Mouse (Mus musculus) midbrain, embryonic 11.5 days (tissue): ENCODE data around the gene Olfr319. TPM values are rescaled to one million over a fixed set of nuclear protein-coding genes. Genes with fewer than 3 reads are reported as not detected.
"Not testable (repeated sequence)": the region's sequence is repeated elsewhere in the genome, so short reads cannot be mapped to it uniquely, and the experiment has no call there.

Experiments
- ATAC-seq: fragments of 200-750 bp; cut with Nextera tagmentation; 2 replicates; pipeline ENCODE4 v1.8.0; 2017; ENCODE audit warnings: moderate TSS enrichment, moderate library complexity; ENCODE audit not compliant: low FRiP score
- DNase-seq: peaks from one replicate; pipeline ENCODE4 v3.0.0; 2015; ENCODE audit warnings: low spot score; ENCODE audit errors: missing footprints
- H3K27ac ChIP-seq: fragments of 300-500 bp; sonication (generic); 2 replicates; pipeline ENCODE4 v1.5.1; 2014; ENCODE audit warnings: low read depth, low read length
- H3K27me3 ChIP-seq: fragments of 300-500 bp; sonication (generic); 2 replicates; pipeline ENCODE4 v1.6.1; 2014; ENCODE audit warnings: mild to moderate bottlenecking, low read length, moderate library complexity, mixed read lengths; ENCODE audit not compliant: control insufficient read depth, insufficient read depth
- H3K36me3 ChIP-seq: fragments of 300-500 bp; sonication (generic); 2 replicates; pipeline ENCODE4 v1.6.1; 2014; ENCODE audit warnings: mild to moderate bottlenecking, low read length, moderate library complexity, mixed read lengths; ENCODE audit not compliant: control insufficient read depth, insufficient read depth
- H3K4me1 ChIP-seq: fragments of 300-500 bp; sonication (generic); 2 replicates; pipeline ENCODE4 v1.6.1; 2014; ENCODE audit warnings: low read length; ENCODE audit not compliant: control insufficient read depth, insufficient read depth
- H3K4me2 ChIP-seq: fragments of 300-500 bp; sonication (generic); 2 replicates; pipeline ENCODE4 v1.6.1; 2014; ENCODE audit warnings: mild to moderate bottlenecking, moderate library complexity
- H3K4me3 ChIP-seq: fragments of 300-500 bp; sonication (generic); 2 replicates; pipeline ENCODE4 v1.5.1; 2014; ENCODE audit warnings: low read depth, low read length
- H3K9ac ChIP-seq: fragments of 300-500 bp; sonication (generic); 2 replicates; pipeline ENCODE4 v1.6.1; 2014; ENCODE audit warnings: low read length
- H3K9me3 ChIP-seq: fragments of 300-500 bp; sonication (generic); 2 replicates; pipeline ENCODE4 v1.6.1; 2016; ENCODE audit warnings: low read length; ENCODE audit not compliant: control insufficient read depth
- WGBS: fragments of 180-500 bp; shearing (Covaris S2); extraction: QIAGEN DNeasy Blood & Tissue Kit; methylation state at CpG from one replicate; pipeline ENCODE4 v1.1.7; 2014; 5-methylcytosine and 5-hydroxymethylcytosine counted together
- polyA plus RNA-seq: library from polyadenylated mRNA; unstranded; fragments of >200 nt; fragmentation: Nextera tagmentation; extraction: Ambion mirVana; gene quantifications from 2 replicates; pipeline ENCODE4 v1.2.1, GENCODE M21; 2014

Gene Olfr319
- polyA plus RNA-seq, 1 experiment from 2014 or later = not detected

- Histone ChIP-seq H3K36me3 (no peaks in the 10 kb centered on the region), H3K9me3 (no peaks in the 10 kb centered on the region), H3K27me3 (no peaks in the 10 kb centered on the region), H3K27ac (no peak within 1 kb of the TSS), H3K9ac (no peak within 1 kb of the TSS), H3K4me2 (no peak within 1 kb of the TSS), H3K4me3 (no peak within 1 kb of the TSS), H3K4me1 (no peaks in the 10 kb centered on the region)
- DNase-seq = no peak
- ATAC-seq = no peak
Observed at GRCm38 (mm10) chr11:58723914-58724313, 25.0 kb downstream of the Olfr319 start, which contains the start of gene Olfr318. Gene Olfr318 (minus strand): TSS chr11:58724014.

GRCm38 (mm10) chr11:58727896-58728650, 29.1 kb downstream of the Olfr319 start:
- H3K27me3 ChIP-seq, ATAC-seq, H3K4me1 ChIP-seq, H3K4me2 ChIP-seq, H3K9me3 ChIP-seq, H3K4me3 ChIP-seq, DNase-seq, H3K36me3 ChIP-seq, H3K27ac ChIP-seq, H3K9ac ChIP-seq: not testable (repeated sequence)
- 81% methylated on average over 6 of the region's 6 CpGs for WGBS

GRCm38 (mm10) chr11:58733372-58733771, 34.4 kb downstream of the Olfr319 start:
- Histone ChIP-seq H3K9me3 (no peaks in the 10 kb centered on the region), H3K4me2 (no peak overlapping the region), H3K36me3 (no peaks in the 10 kb centered on the region), H3K4me1 (no peaks in the 10 kb centered on the region), H3K27ac (no peak overlapping the region), H3K27me3 (no peaks in the 10 kb centered on the region), H3K4me3 (no peak overlapping the region), H3K9ac (no peak overlapping the region)
- whole genome bisulfite sequencing = 78% methylated on average over 3 of the region's 3 CpGs
- ATAC-seq = no peak
- no peak for DNase-seq

- Histone ChIP-seq H3K9me3 (no peaks in the 10 kb centered on the region), H3K4me3 (no peak within 1 kb of the TSS), H3K27ac (no peak within 1 kb of the TSS), H3K4me1 (no peaks in the 10 kb centered on the region), H3K4me2 (no peak within 1 kb of the TSS), H3K27me3 (no peaks in the 10 kb centered on the region), H3K9ac (no peak within 1 kb of the TSS), H3K36me3 (no peaks in the 10 kb centered on the region)
- DNase-seq (no peak), ATAC-seq (no peak)
- 71% methylated on average over 4 of the region's 4 CpGs for WGBS
Observed at GRCm38 (mm10) chr11:58738792-58739262, 39.9 kb downstream of the Olfr319 start, which contains the start of gene Olfr317. Gene Olfr317 (minus strand): TSS chr11:58739212.

- H3K36me3 ChIP-seq, H3K27ac ChIP-seq, H3K4me3 ChIP-seq, H3K4me2 ChIP-seq, H3K27me3 ChIP-seq, H3K9ac ChIP-seq, H3K4me1 ChIP-seq, ATAC-seq, DNase-seq, H3K9me3 ChIP-seq: not testable (repeated sequence)
- WGBS = 96% methylated on average over 16 of the region's 18 CpGs
Observed at GRCm38 (mm10) chr11:58751096-58751495, 52.1 kb downstream of the Olfr319 start.

- no peaks in the 10 kb centered on the region for H3K27me3 ChIP-seq
- no peaks in the 10 kb centered on the region for H3K36me3 ChIP-seq
- H3K4me3 ChIP-seq = no peak within 1 kb of the TSS
- H3K27ac ChIP-seq = no peak within 1 kb of the TSS
- H3K4me1 ChIP-seq = no peaks in the 10 kb centered on the region
- H3K4me2 ChIP-seq = no peak within 1 kb of the TSS
- DNase-seq (no peak), ATAC-seq (no peak)
- no peak within 1 kb of the TSS for H3K9ac ChIP-seq
- no peaks in the 10 kb centered on the region for H3K9me3 ChIP-seq
- WGBS = 89% methylated on average over 2 of the region's 2 CpGs
Observed at GRCm38 (mm10) chr11:58752434-58752833, 53.5 kb downstream of the Olfr319 start, which contains the start of gene Olfr316. Gene Olfr316 (plus strand): TSS chr11:58752734.

Other genes with a start within 250 kb of the Olfr319 start
- gene Lypd9, start 246.2 kb upstream of the Olfr319 start, polyA plus RNA-seq = not detected in 2 replicates
- not detected in 2 replicates for gene Olfr30, start 236.9 kb upstream of the Olfr319 start, polyA plus RNA-seq
- not detected in 2 replicates for gene Olfr332, start 206.6 kb upstream of the Olfr319 start, polyA plus RNA-seq
- not detected in 2 replicates for gene Olfr331, start 196.6 kb upstream of the Olfr319 start, polyA plus RNA-seq
- not detected in 2 replicates for gene Olfr330, start 164.3 kb upstream of the Olfr319 start, polyA plus RNA-seq
- gene Olfr329-ps, start 152.7 kb upstream of the Olfr319 start, polyA plus RNA-seq = not detected in 2 replicates
- gene Olfr328, start 143.5 kb upstream of the Olfr319 start, polyA plus RNA-seq = 0.04 TPM in 1 of 2 replicates, not detected in the other
- not detected in 2 replicates for gene Olfr224, start 128.6 kb upstream of the Olfr319 start, polyA plus RNA-seq
- not detected in 2 replicates for gene Olfr325, start 121.4 kb upstream of the Olfr319 start, polyA plus RNA-seq
- not detected in 2 replicates for gene Olfr324, start 104.0 kb upstream of the Olfr319 start, polyA plus RNA-seq
- gene 2210407C18Rik, start 83.1 kb upstream of the Olfr319 start, polyA plus RNA-seq = not detected in 2 replicates
- gene Olfr323, start 68.7 kb upstream of the Olfr319 start, polyA plus RNA-seq = not detected in 2 replicates
- gene Trim58, start 58.7 kb upstream of the Olfr319 start, polyA plus RNA-seq = 0.10 and 0.63 TPM in 2 replicates
- gene Olfr322, start 40.4 kb upstream of the Olfr319 start, polyA plus RNA-seq = 0.07 TPM in 1 of 2 replicates, not detected in the other
- not detected in 2 replicates for gene Olfr320, start 18.1 kb upstream of the Olfr319 start, polyA plus RNA-seq
- gene Olfr318, start 24.9 kb downstream of the Olfr319 start, polyA plus RNA-seq = not detected in 2 replicates
- 0.04 and 0.15 TPM in 2 replicates for gene Olfr317, start 40.0 kb downstream of the Olfr319 start, polyA plus RNA-seq
- not detected in 2 replicates for gene Olfr316, start 53.6 kb downstream of the Olfr319 start, polyA plus RNA-seq
- not detected in 2 replicates for gene Olfr315, start 74.0 kb downstream of the Olfr319 start, polyA plus RNA-seq
- not detected in 2 replicates for gene Olfr314, start 83.8 kb downstream of the Olfr319 start, polyA plus RNA-seq
- 3.6 and 5.4 TPM in 2 replicates for gene Fam183b, start 102.8 kb downstream of the Olfr319 start, polyA plus RNA-seq
- gene Olfr313, start 115.8 kb downstream of the Olfr319 start, polyA plus RNA-seq = not detected in 2 replicates
- gene Olfr312, start 130.1 kb downstream of the Olfr319 start, polyA plus RNA-seq = not detected in 2 replicates
- not detected in 2 replicates for gene Olfr311, start 140.1 kb downstream of the Olfr319 start, polyA plus RNA-seq
- 15.6 and 16.9 TPM in 2 replicates for gene Gm12258, start 148.0 kb downstream of the Olfr319 start, polyA plus RNA-seq
- 13.4 and 13.6 TPM in 2 replicates for gene 2810021J22Rik, start 168.1 kb downstream of the Olfr319 start, polyA plus RNA-seq
- gene Zfp39, start 205.1 kb downstream of the Olfr319 start, polyA plus RNA-seq = 6.4 and 7.3 TPM in 2 replicates
- gene Btnl10, start 218.7 kb downstream of the Olfr319 start, polyA plus RNA-seq = not detected in 2 replicates
- gene Rnf187, start 239.8 kb downstream of the Olfr319 start, polyA plus RNA-seq = 354 and 381 TPM in 2 replicates
- 99.9 and 101 TPM in 2 replicates for gene Hist3h2ba, start 249.8 kb downstream of the Olfr319 start, polyA plus RNA-seq